Mouse (Mus musculus): ENCODE measurements around the gene Brdt.

Gene Brdt
- long read RNA-seq, experiment 1, partial matches to known transcripts = 2 of 7 reads
- long read RNA-seq, experiment 1, other reads (novel, unspliced or antisense) = 5 of 7 reads
- long read RNA-seq, experiment 2, partial matches to known transcripts = 0 of 2 reads
- long read RNA-seq, experiment 2, other reads (novel, unspliced or antisense) = 2 of 2 reads

GRCm38 (mm10) chr5:107330916-107331421, at the start of gene Brdt:
Gene Brdt (plus strand): TSS chr5:107331159.
- intact Hi-C loops (cut with DNase I) = no loop called here

GRCm38 (mm10) chr5:107282561-107283307, 48.2 kb upstream of the Brdt start:
- intact Hi-C loops (cut with DNase I) = loop anchor here (10.0 kb wide), 2 partner anchors 138 to 288 kb away; no protein-coding TSS in a partner anchor

- intact Hi-C loops (cut with DNase I) = loop anchor here (10.0 kb wide), 2 partner anchors 139 to 289 kb away; no protein-coding TSS in a partner anchor
Measured at GRCm38 (mm10) chr5:107283935-107284524, 46.9 kb upstream of the Brdt start.

GRCm38 (mm10) chr5:107285563-107285962, 45.4 kb upstream of the Brdt start:
- intact Hi-C loops (cut with DNase I) = loop anchor here (5.0 to 10.0 kb wide), 3 partner anchors 48 to 291 kb away; no protein-coding TSS in a partner anchor

- intact Hi-C loops (cut with DNase I) = loop anchor here (5.0 to 10.0 kb wide), 3 partner anchors 50 to 293 kb away; no protein-coding TSS in a partner anchor
Measured at GRCm38 (mm10) chr5:107287254-107287907, 43.6 kb upstream of the Brdt start.

- intact Hi-C loops (cut with DNase I) = loop anchor here (5.0 to 10.0 kb wide), 3 partner anchors 51 to 293 kb away; no protein-coding TSS in a partner anchor
Measured at GRCm38 (mm10) chr5:107287908-107288267, 43.1 kb upstream of the Brdt start.

- intact Hi-C loops (cut with DNase I) = loop anchor here (5.0 to 10.0 kb wide), 3 partner anchors 51 to 294 kb away; no protein-coding TSS in a partner anchor
Measured at GRCm38 (mm10) chr5:107288427-107289233, 42.3 kb upstream of the Brdt start.

- intact Hi-C loops (cut with DNase I) = loop anchor here (5.0 to 10.0 kb wide), 3 partner anchors 52 to 294 kb away; no protein-coding TSS in a partner anchor
Measured at GRCm38 (mm10) chr5:107289234-107289764, 41.7 kb upstream of the Brdt start, which contains the start of gene Tgfbr3. Gene Tgfbr3 (minus strand): TSS chr5:107289629.

- intact Hi-C loops (cut with DNase I) = loop anchor here (5.0 to 10.0 kb wide), 3 partner anchors 53 to 295 kb away; no protein-coding TSS in a partner anchor
Measured at GRCm38 (mm10) chr5:107289986-107290385, 41.0 kb upstream of the Brdt start.

- intact Hi-C loops (cut with DNase I) = no loop called here
Measured at GRCm38 (mm10) chr5:107294041-107294440, 36.9 kb upstream of the Brdt start.

- intact Hi-C loops (cut with DNase I) = no loop called here
Measured at GRCm38 (mm10) chr5:107295061-107295816, 35.7 kb upstream of the Brdt start.

GRCm38 (mm10) chr5:107295817-107296511, 35.0 kb upstream of the Brdt start:
- intact Hi-C loops (cut with DNase I) = no loop called here

- intact Hi-C loops (cut with DNase I) = no loop called here
Measured at GRCm38 (mm10) chr5:107296512-107297322, 34.2 kb upstream of the Brdt start.

GRCm38 (mm10) chr5:107298854-107299253, 32.1 kb upstream of the Brdt start:
- intact Hi-C loops (cut with DNase I) = no loop called here

GRCm38 (mm10) chr5:107303350-107303861, 27.6 kb upstream of the Brdt start:
- intact Hi-C loops (cut with DNase I) = no loop called here

GRCm38 (mm10) chr5:107304117-107304825, 26.7 kb upstream of the Brdt start:
- intact Hi-C loops (cut with DNase I) = no loop called here

- intact Hi-C loops (cut with DNase I) = no loop called here
Measured at GRCm38 (mm10) chr5:107307432-107307831, 23.5 kb upstream of the Brdt start.

All from adrenal gland (tissue).